Mouse (Mus musculus) common myeloid progenitor, adult 5-6 weeks (primary cell): ENCODE measurements around the gene Them7. TPM values are rescaled to one million over a fixed set of nuclear protein-coding genes. Genes with fewer than 3 reads are reported as not detected.

Experiments
- ATAC-seq: replicated peaks from 2 replicates; pipeline ENCODE4 v1.8.0; 2016; ENCODE audit warnings: low read depth, mild to moderate bottlenecking, moderate TSS enrichment, inconsistent platforms; ENCODE audit not compliant: poor library complexity, severe bottlenecking
- total RNA-seq: library from RNA; stranded (forward); fragments of 200-1000, 187-1606 nt; gene quantifications from 2 replicates; pipeline ENCODE4 v1.2.3, GENCODE M21; 2017

Gene Them7
- total RNA-seq, 1 experiment from 2014 or later, result 2.5 TPM

- ATAC-seq, result no peak
Observed at GRCm38 (mm10) chr2:105232386-105232785, 8.3 kb downstream of the Them7 start.

- no peak for ATAC-seq
Observed at GRCm38 (mm10) chr2:105234278-105234677, 10.2 kb downstream of the Them7 start.

GRCm38 (mm10) chr2:105235380-105236115 lies 11.4 kb downstream of the Them7 start:
- no peak for ATAC-seq

- ATAC-seq, result no peak
Observed at GRCm38 (mm10) chr2:105237424-105237823, 13.3 kb downstream of the Them7 start.

GRCm38 (mm10) chr2:105237841-105238240 lies 13.7 kb downstream of the Them7 start:
- ATAC-seq, result no peak

- ATAC-seq, result peak; percentile 88
Observed at GRCm38 (mm10) chr2:105238775-105239174, 14.7 kb downstream of the Them7 start.

GRCm38 (mm10) chr2:105240631-105241030 lies 16.5 kb downstream of the Them7 start:
- ATAC-seq, result no peak

GRCm38 (mm10) chr2:105242940-105243339 lies 18.8 kb downstream of the Them7 start:
- ATAC-seq, result no peak

GRCm38 (mm10) chr2:105244733-105245132 lies 20.6 kb downstream of the Them7 start:
- no peak for ATAC-seq

GRCm38 (mm10) chr2:105251978-105252377 lies 27.9 kb downstream of the Them7 start:
- ATAC-seq, result peak; percentile 78

- 0 out of 2 replicates have a peak, but pooled peaks have one; percentile 53 for ATAC-seq
Observed at GRCm38 (mm10) chr2:105252824-105253223, 28.7 kb downstream of the Them7 start.

GRCm38 (mm10) chr2:105255457-105255856 lies 31.3 kb downstream of the Them7 start:
- no peak for ATAC-seq

GRCm38 (mm10) chr2:105256427-105257071 lies 32.4 kb downstream of the Them7 start:
- ATAC-seq, result no peak

- ATAC-seq, result no peak
Observed at GRCm38 (mm10) chr2:105257376-105257775, 33.3 kb downstream of the Them7 start.

- no peak for ATAC-seq
Observed at GRCm38 (mm10) chr2:105261335-105261734, 37.2 kb downstream of the Them7 start.

- no peak for ATAC-seq
Observed at GRCm38 (mm10) chr2:105263219-105263618, 39.1 kb downstream of the Them7 start.

GRCm38 (mm10) chr2:105282407-105283077 lies 58.4 kb downstream of the Them7 start:
- no peak for ATAC-seq

GRCm38 (mm10) chr2:105283811-105284210 lies 59.7 kb downstream of the Them7 start:
- ATAC-seq, result no peak

GRCm38 (mm10) chr2:105284855-105285254 lies 60.7 kb downstream of the Them7 start:
- no peak for ATAC-seq

GRCm38 (mm10) chr2:105295823-105296222 lies 71.7 kb downstream of the Them7 start:
- ATAC-seq, result no peak

GRCm38 (mm10) chr2:105298888-105299287 lies 74.8 kb downstream of the Them7 start:
- ATAC-seq, result no peak
